Mouse (Mus musculus): Measurements from ENCODE around the gene Gm20388. TPM values are rescaled to one million over a fixed set of nuclear protein-coding genes. Genes with fewer than 3 reads are reported as not detected.

Gene Gm20388
- polyA plus RNA-seq, 1 experiment from 2014 or later: not detected

DNA sequence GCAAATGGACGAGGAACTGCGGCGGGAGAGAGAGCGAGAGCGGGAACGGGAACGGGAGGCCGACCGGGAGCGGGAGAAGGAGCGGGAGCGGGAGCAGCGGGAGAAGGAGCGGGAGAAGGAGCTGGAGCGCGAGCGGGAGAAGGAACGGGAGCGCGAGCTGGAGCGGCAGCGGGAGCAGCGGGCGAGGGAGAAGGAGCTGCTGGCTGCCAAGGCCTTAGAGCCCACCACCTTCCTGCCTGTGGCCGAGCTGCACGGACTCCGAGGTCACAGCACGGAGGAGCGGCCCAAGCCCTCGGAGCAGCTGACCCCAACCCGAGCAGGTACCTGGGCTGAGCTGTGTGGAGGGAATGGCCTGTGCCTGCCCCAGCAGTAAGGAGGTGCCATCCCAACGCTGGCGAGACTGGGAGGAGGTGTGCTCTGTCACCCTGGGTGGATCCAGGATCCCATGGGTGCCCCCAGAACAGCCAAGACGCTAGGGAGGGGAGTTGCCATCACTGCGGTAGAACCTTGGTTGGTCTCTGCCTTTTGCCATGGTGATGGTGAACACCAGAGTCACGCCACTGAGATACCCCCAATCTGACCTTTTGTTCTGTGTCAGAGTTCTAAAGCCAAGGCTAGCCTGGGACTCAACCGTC, 657.6 kb downstream of the Gm20388 start:
- no peaks in the 10 kb centered on the region for H3K9me3 ChIP-seq (ENCODE audit: control insufficient read depth, low read length)
- WGBS: 96% methylated on average over 37 of the region's 37 CpGs
- peaks cover 69% of the 10 kb centered on the region for H3K36me3 ChIP-seq (ENCODE audit: control insufficient read depth, insufficient read depth, low read length)
- H3K4me2 ChIP-seq (replicated peaks; ENCODE audit: low read depth, low read length): no peak overlapping the region
- ATAC-seq (ENCODE audit: low FRiP score, low TSS enrichment): no peak
- no peaks in the 10 kb centered on the region; the same call in 1 of the 2 replicates for H3K27me3 ChIP-seq (ENCODE audit: control insufficient read depth, insufficient read depth, low read length)
- H3K27ac ChIP-seq (ENCODE audit: low read depth, low read length): no peak overlapping the region
- H3K4me3 ChIP-seq (ENCODE audit: low read length): no peak overlapping the region
- H3K4me1 ChIP-seq (ENCODE audit: control insufficient read depth, insufficient read depth, low read length): peaks cover 26% of the 10 kb centered on the region
- no peak overlapping the region for H3K9ac ChIP-seq (ENCODE audit: low read depth, low read length)

DNA sequence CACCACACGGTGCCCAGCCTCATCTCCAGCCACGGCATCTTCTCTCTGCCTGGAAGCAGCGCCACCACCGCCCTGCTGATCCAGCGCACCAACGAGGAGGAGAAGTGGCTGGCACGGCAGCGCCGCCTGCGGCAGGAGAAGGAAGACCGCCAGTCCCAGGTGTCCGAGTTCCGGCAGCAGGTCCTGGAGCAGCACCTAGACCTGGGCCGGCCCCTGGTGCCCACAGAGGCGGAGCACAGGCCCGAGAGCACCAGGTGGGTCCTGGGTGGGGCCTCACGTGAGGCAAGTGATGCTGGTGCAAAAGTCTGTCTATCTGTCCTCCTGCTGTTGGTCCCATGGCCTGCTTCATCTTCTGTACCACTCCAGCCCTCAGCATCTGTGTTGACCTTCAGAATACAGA, 658.5 kb downstream of the Gm20388 start:
- Histone ChIP-seq H3K4me2 (replicated peaks; ENCODE audit: low read depth, low read length) (no peak overlapping the region), H3K36me3 (ENCODE audit: control insufficient read depth, insufficient read depth, low read length) (peaks cover 77% of the 10 kb centered on the region), H3K9ac (ENCODE audit: low read depth, low read length) (no peak overlapping the region), H3K4me3 (ENCODE audit: low read length) (no peak overlapping the region), H3K27ac (ENCODE audit: low read depth, low read length) (no peak overlapping the region), H3K27me3 (ENCODE audit: control insufficient read depth, insufficient read depth, low read length) (no peaks in the 10 kb centered on the region; the same call in 1 of the 2 replicates), H3K9me3 (ENCODE audit: control insufficient read depth, low read length) (no peaks in the 10 kb centered on the region), H3K4me1 (ENCODE audit: control insufficient read depth, insufficient read depth, low read length) (peaks cover 17% of the 10 kb centered on the region)
- no peak for ATAC-seq (ENCODE audit: low FRiP score, low TSS enrichment)
- 94% methylated on average over 17 of the region's 17 CpGs for WGBS

DNA sequence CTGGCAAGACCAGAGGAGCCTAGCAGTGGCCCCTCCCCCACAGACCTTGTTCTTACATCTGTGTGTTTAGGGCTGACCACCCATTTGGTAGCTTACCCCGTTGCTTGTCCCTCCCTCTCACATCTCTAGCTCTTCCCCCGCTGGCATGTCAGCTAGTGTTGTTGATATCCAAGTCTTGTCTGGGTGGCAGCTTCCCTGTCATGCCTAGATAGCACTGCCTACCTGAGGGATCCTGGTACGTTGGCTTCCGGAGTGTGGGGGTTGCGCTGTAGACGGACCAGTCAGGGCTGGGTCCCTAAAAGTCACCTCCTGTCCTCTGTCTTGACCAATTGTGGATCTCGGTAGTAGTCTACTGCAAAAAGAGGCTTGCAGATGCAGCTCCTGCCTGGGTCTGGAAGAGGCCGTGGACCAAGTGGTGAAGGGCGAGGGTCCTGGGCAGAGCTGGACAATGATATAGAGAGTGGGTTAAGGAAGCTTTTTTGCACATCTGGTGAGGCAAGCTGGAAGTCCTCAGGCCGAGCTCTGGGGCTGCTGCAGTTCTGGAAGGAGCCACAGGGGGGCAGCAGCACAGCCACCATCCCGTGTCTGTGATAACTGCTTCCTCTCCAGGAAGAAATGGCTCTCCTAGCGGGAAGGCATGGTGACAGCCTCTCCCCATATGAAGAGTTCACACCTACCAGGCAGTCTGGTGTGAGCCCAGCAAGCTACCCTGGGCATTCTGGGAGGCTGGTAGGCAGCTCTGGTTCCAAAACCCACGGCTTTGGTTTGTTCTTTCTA, 659.5 kb downstream of the Gm20388 start:
- 54% methylated on average over 13 of the region's 13 CpGs for WGBS

DNA sequence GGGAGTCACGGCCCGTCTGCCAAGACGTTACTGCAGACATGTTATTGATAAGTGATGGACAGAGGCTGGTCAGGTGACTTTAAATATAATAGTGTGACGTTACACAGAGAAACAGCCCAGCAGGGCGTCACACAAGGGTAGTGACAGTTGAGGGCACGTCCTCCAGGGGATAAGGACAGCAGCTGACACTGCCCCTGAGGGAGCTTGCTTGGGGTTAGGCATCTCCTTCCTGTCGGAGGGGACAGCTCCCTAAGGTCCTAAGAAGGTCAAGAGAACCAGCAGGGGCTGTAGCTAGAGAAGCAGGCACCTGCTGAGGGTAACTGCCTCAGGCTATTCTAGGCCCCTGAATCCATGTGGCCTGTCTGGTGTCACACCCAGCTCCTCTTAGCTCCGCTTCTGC, 660.9 kb downstream of the Gm20388 start:
- no peak overlapping the region for H3K9ac ChIP-seq (ENCODE audit: low read depth, low read length)
- WGBS: 86% methylated on average over 8 of the region's 8 CpGs
- H3K27ac ChIP-seq (ENCODE audit: low read depth, low read length): no peak overlapping the region
- peaks cover 14% of the 10 kb centered on the region; the same call in 1 of the 2 replicates for H3K4me1 ChIP-seq (ENCODE audit: control insufficient read depth, insufficient read depth, low read length)
- no peak for ATAC-seq (ENCODE audit: low FRiP score, low TSS enrichment)
- H3K4me3 ChIP-seq (ENCODE audit: low read length): no peak overlapping the region
- H3K4me2 ChIP-seq (replicated peaks; ENCODE audit: low read depth, low read length): no peak overlapping the region
- peaks cover 96% of the 10 kb centered on the region for H3K36me3 ChIP-seq (ENCODE audit: control insufficient read depth, insufficient read depth, low read length)
- no peaks in the 10 kb centered on the region for H3K27me3 ChIP-seq (ENCODE audit: control insufficient read depth, insufficient read depth, low read length)
- no peaks in the 10 kb centered on the region for H3K9me3 ChIP-seq (ENCODE audit: control insufficient read depth, low read length)

More for the DNA sequence above, 659.5 kb downstream of the Gm20388 start:
- no peak overlapping the region for H3K4me2 ChIP-seq (replicated peaks; ENCODE audit: low read depth, low read length)
- H3K4me3 ChIP-seq (ENCODE audit: low read length): no peak overlapping the region
- no peaks in the 10 kb centered on the region for H3K9me3 ChIP-seq (ENCODE audit: control insufficient read depth, low read length)
- no peak overlapping the region for H3K27ac ChIP-seq (ENCODE audit: low read depth, low read length)
- ATAC-seq (ENCODE audit: low FRiP score, low TSS enrichment): no peak
- H3K4me1 ChIP-seq (ENCODE audit: control insufficient read depth, insufficient read depth, low read length): peaks cover 11% of the 10 kb centered on the region
- peaks cover 87% of the 10 kb centered on the region for H3K36me3 ChIP-seq (ENCODE audit: control insufficient read depth, insufficient read depth, low read length)
- H3K9ac ChIP-seq (ENCODE audit: low read depth, low read length): no peak overlapping the region
- H3K27me3 ChIP-seq (ENCODE audit: control insufficient read depth, insufficient read depth, low read length): no peaks in the 10 kb centered on the region

DNA sequence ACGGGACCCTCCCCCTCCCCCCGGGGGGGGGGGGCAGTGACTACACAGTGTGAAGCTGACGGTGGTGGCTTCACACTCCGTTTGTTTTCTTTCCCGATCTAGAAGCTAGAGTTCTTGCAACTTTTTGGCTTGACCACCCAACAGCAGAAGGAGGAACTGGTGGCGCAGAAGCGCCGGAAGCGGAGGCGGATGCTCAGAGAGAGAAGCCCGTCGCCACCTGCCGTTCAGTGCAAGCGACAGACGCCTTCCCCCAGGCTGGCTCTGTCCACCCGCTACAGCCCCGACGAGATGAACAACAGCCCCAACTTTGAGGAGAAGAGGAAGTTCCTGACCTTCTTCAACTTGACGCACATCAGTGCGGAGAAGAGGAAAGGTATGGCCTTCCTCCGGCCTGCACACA, 661.9 kb downstream of the Gm20388 start:
- 82% methylated on average over 21 of the region's 21 CpGs for WGBS
- H3K4me2 ChIP-seq (replicated peaks; ENCODE audit: low read depth, low read length): no peak overlapping the region
- H3K9ac ChIP-seq (ENCODE audit: low read depth, low read length): no peak overlapping the region
- H3K27me3 ChIP-seq (ENCODE audit: control insufficient read depth, insufficient read depth, low read length): no peaks in the 10 kb centered on the region
- H3K4me1 ChIP-seq (ENCODE audit: control insufficient read depth, insufficient read depth, low read length): peaks cover 20% of the 10 kb centered on the region; the same call in 1 of the 2 replicates
- H3K36me3 ChIP-seq (ENCODE audit: control insufficient read depth, insufficient read depth, low read length): peaks cover 96% of the 10 kb centered on the region
- ATAC-seq (ENCODE audit: low FRiP score, low TSS enrichment): no peak
- no peak overlapping the region for H3K27ac ChIP-seq (ENCODE audit: low read depth, low read length)
- no peaks in the 10 kb centered on the region for H3K9me3 ChIP-seq (ENCODE audit: control insufficient read depth, low read length)
- no peak overlapping the region for H3K4me3 ChIP-seq (ENCODE audit: low read length)

DNA sequence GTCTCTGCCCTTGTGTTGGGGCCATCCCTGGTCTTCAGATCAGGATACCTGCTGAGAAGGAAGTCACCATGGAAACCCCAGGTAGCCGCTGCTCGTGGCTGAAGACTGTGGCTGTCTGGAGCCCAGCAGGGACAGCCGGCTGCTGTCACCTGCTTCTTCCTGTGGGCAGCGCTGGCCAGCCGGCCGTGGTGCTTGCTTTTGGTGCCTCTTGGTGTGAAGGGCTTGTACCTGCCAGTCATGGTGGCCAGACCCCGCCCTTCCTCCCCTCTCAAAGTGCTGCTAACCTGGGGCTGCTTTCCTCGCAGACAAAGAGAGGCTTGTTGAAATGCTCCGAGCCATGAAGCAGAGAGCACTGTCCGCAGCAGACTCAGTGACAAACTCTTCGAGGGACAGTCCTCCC, 663.2 kb downstream of the Gm20388 start:
- no peak overlapping the region for H3K4me2 ChIP-seq (replicated peaks; ENCODE audit: low read depth, low read length)
- ATAC-seq (ENCODE audit: low FRiP score, low TSS enrichment): no peak
- H3K9ac ChIP-seq (ENCODE audit: low read depth, low read length): no peak overlapping the region
- H3K4me3 ChIP-seq (ENCODE audit: low read length): no peak overlapping the region
- WGBS: 68% methylated on average over 11 of the region's 11 CpGs
- peaks cover 96% of the 10 kb centered on the region for H3K36me3 ChIP-seq (ENCODE audit: control insufficient read depth, insufficient read depth, low read length)
- H3K4me1 ChIP-seq (ENCODE audit: control insufficient read depth, insufficient read depth, low read length): peaks cover 20% of the 10 kb centered on the region; the same call in 1 of the 2 replicates
- no peaks in the 10 kb centered on the region for H3K27me3 ChIP-seq (ENCODE audit: control insufficient read depth, insufficient read depth, low read length)
- H3K27ac ChIP-seq (ENCODE audit: low read depth, low read length): no peak overlapping the region
- no peaks in the 10 kb centered on the region for H3K9me3 ChIP-seq (ENCODE audit: control insufficient read depth, low read length)

DNA sequence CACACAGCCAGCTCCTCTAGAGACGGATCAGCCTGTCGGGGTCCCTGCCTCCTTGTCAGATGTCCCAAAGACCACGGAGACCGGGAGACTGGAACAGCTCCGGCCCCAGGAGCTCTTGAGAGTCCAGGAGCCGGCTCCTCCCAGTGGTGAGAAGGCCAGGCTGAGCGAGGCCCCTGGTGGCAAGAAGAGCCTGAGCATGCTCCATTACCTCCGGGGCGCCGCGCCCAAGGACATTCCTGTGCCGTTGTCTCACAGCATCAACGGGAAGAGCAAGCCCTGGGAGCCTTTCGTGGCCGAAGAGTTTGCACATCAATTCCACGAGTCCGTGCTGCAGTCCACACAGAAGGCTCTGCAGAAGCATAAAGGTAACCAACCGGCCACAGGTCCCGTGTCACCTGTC, 664.3 kb downstream of the Gm20388 start:
- peaks cover 95% of the 10 kb centered on the region for H3K36me3 ChIP-seq (ENCODE audit: control insufficient read depth, insufficient read depth, low read length)
- no peaks in the 10 kb centered on the region for H3K27me3 ChIP-seq (ENCODE audit: control insufficient read depth, insufficient read depth, low read length)
- H3K4me2 ChIP-seq (replicated peaks; ENCODE audit: low read depth, low read length): no peak overlapping the region
- ATAC-seq (ENCODE audit: low FRiP score, low TSS enrichment): no peak
- H3K4me3 ChIP-seq (ENCODE audit: low read length): no peak overlapping the region
- H3K9ac ChIP-seq (ENCODE audit: low read depth, low read length): no peak overlapping the region
- no peaks in the 10 kb centered on the region for H3K9me3 ChIP-seq (ENCODE audit: control insufficient read depth, low read length)
- 62% methylated on average over 19 of the region's 19 CpGs for WGBS
- H3K4me1 ChIP-seq (ENCODE audit: control insufficient read depth, insufficient read depth, low read length): peaks cover 20% of the 10 kb centered on the region; the same call in 1 of the 2 replicates
- H3K27ac ChIP-seq (ENCODE audit: low read depth, low read length): no peak overlapping the region

DNA sequence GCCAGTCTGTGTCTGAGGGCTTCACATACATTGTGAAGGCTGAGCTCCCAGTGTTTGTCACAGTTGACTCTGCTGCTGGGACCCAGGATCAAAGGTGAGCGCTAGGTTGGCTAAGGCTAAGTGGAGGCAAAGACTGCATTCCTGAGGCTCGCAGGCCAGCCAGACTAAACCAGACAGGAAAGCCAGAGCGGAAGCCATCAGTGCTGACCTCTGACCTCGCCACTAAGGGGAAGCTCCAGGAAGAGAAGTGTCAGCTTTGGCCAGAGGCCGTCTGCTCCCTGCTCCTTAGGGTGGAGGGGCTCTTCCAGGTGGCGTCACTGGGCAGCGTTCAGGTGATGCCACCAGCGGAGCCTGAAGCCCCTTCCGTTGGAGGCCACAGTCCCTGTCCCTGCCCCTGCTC, 665.2 kb downstream of the Gm20388 start:
- Histone ChIP-seq H3K4me2 (replicated peaks; ENCODE audit: low read depth, low read length) (no peak overlapping the region), H3K36me3 (ENCODE audit: control insufficient read depth, insufficient read depth, low read length) (peaks cover 98% of the 10 kb centered on the region), H3K4me1 (ENCODE audit: control insufficient read depth, insufficient read depth, low read length) (peaks cover 20% of the 10 kb centered on the region; the same call in 1 of the 2 replicates), H3K27me3 (ENCODE audit: control insufficient read depth, insufficient read depth, low read length) (no peaks in the 10 kb centered on the region), H3K27ac (ENCODE audit: low read depth, low read length) (no peak overlapping the region; the same call in 1 of the 2 replicates), H3K9me3 (ENCODE audit: control insufficient read depth, low read length) (no peaks in the 10 kb centered on the region), H3K9ac (ENCODE audit: low read depth, low read length) (no peak overlapping the region; the same call in 1 of the 2 replicates), H3K4me3 (ENCODE audit: low read length) (no peak overlapping the region)
- ATAC-seq (ENCODE audit: low FRiP score, low TSS enrichment): no peak
- WGBS: 55% methylated on average over 9 of the region's 9 CpGs

DNA sequence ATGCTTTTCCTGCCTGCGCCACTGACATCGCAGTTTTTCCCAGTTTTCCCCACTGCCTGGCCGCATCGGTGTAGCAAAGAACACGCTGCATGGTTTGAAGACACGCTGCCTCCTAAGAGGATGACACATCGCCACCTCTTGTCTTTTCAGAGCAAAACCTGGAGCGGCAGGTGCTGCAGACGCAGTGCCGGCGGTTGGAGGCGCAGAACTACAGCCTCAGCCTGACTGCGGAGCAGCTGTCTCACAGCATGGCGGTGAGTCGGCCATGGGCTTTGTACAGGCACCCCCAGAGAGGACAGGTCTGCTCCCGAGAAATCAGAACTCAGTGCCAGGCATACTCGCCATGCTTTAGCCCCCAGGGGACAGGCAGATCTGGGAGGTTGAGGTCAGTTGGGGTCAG, 667.2 kb downstream of the Gm20388 start:
- no peak for ATAC-seq (ENCODE audit: low FRiP score, low TSS enrichment)
- Histone ChIP-seq H3K9me3 (ENCODE audit: control insufficient read depth, low read length) (no peaks in the 10 kb centered on the region), H3K27me3 (ENCODE audit: control insufficient read depth, insufficient read depth, low read length) (no peaks in the 10 kb centered on the region), H3K27ac (ENCODE audit: low read depth, low read length) (no peak overlapping the region), H3K36me3 (ENCODE audit: control insufficient read depth, insufficient read depth, low read length) (peaks cover 97% of the 10 kb centered on the region), H3K9ac (ENCODE audit: low read depth, low read length) (no peak overlapping the region), H3K4me3 (ENCODE audit: low read length) (no peak overlapping the region), H3K4me1 (ENCODE audit: control insufficient read depth, insufficient read depth, low read length) (peaks cover 20% of the 10 kb centered on the region; the same call in 1 of the 2 replicates), H3K4me2 (replicated peaks; ENCODE audit: low read depth, low read length) (no peak overlapping the region)
- WGBS: 93% methylated on average over 17 of the region's 17 CpGs
